Mouse (Mus musculus) forebrain, embryonic 16.5 days (tissue): ENCODE measurements around the gene Ephb1. TPM values are rescaled to one million over a fixed set of nuclear protein-coding genes. Genes with fewer than 3 reads are reported as not detected.

Source experiments
- ATAC-seq: fragments of 200-750 bp; cut with Nextera tagmentation; 2 replicates; pipeline ENCODE4 v1.8.0; 2017; ENCODE audit warnings: mild to moderate bottlenecking, moderate library complexity
- H3K27ac ChIP-seq: fragments of 300-500 bp; sonication (generic); 2 replicates; pipeline ENCODE4 v1.5.1; 2014; ENCODE audit warnings: low read length, control low read depth
- H3K27me3 ChIP-seq: fragments of 300-500 bp; sonication (generic); replicated peaks from 2 replicates; pipeline ENCODE4 v1.6.1; 2014; ENCODE audit warnings: low read length; ENCODE audit not compliant: control insufficient read depth, insufficient read depth
- H3K36me3 ChIP-seq: fragments of 300-500 bp; sonication (generic); 2 replicates; pipeline ENCODE4 v1.6.1; 2014; ENCODE audit not compliant: control insufficient read depth, insufficient read depth
- H3K4me1 ChIP-seq: fragments of 300-500 bp; sonication (generic); replicated peaks from 2 replicates; pipeline ENCODE4 v1.6.1; 2014; ENCODE audit warnings: low read length; ENCODE audit not compliant: control insufficient read depth, insufficient read depth
- H3K4me2 ChIP-seq: fragments of 300-500 bp; sonication (generic); 2 replicates; pipeline ENCODE4 v1.6.1; 2014; ENCODE audit warnings: mild to moderate bottlenecking, low read length, control low read depth
- H3K4me3 ChIP-seq: fragments of 300-500 bp; sonication (generic); replicated peaks from 2 replicates; pipeline ENCODE4 v1.5.1; 2014; ENCODE audit warnings: mild to moderate bottlenecking, low read length, control low read depth
- H3K9ac ChIP-seq: fragments of 300-500 bp; sonication (generic); replicated peaks from 2 replicates; pipeline ENCODE4 v1.6.1; 2014; ENCODE audit warnings: low read depth, low read length, control low read depth
- H3K9me3 ChIP-seq: fragments of 300-500 bp; sonication (generic); 2 replicates; pipeline ENCODE4 v1.6.1; 2016; ENCODE audit warnings: low read length; ENCODE audit not compliant: control insufficient read depth
- WGBS: fragments of 180-500 bp; shearing (Covaris S2); extraction: QIAGEN DNeasy Blood & Tissue Kit; methylation state at CpG from one replicate; pipeline ENCODE4 v1.1.7; 2014; 5-methylcytosine and 5-hydroxymethylcytosine counted together
- polyA plus RNA-seq: library from polyadenylated mRNA; unstranded; fragments of >200 nt; fragmentation: Nextera tagmentation; extraction: Ambion mirVana; gene quantifications from 2 replicates; pipeline ENCODE4 v1.2.1, GENCODE M21; 2015

The Ephb1 gene
- polyA plus RNA-seq, 1 experiment from 2014 or later: 48.8 TPM

DNA sequence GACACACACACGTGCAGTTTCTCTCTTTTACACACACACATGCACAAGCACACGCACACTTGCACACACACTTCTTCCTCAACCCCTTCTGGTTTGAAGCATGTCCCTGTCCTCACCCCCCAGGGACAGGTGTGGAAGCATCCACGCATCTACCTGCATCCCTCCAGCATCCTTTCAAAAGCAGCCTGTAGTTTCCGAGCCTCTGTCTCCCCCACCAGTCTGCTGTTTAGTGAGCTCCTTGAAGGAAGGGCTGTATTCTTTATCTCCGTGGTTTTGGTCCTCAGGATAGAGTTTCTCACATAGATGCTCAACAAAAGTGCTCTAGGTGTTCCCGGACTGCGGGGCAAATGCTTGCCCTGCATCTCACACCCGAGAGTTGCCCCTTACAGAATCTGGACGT, 9.4 kb downstream of the Ephb1 start:
- H3K4me3 ChIP-seq: no peak overlapping the region
- no peak for ATAC-seq
- no peaks in the 10 kb centered on the region for H3K9me3 ChIP-seq
- H3K36me3 ChIP-seq: no peaks in the 10 kb centered on the region
- H3K27me3 ChIP-seq: 0 out of 2 replicates have a peak, but pooled peaks cover under 1% of the 10 kb centered on the region
- H3K4me2 ChIP-seq: no peak overlapping the region
- H3K4me1 ChIP-seq: peaks cover 19% of the 10 kb centered on the region
- WGBS: 78% methylated on average over 9 of the region's 9 CpGs
- no peak overlapping the region for H3K9ac ChIP-seq
- no peak overlapping the region for H3K27ac ChIP-seq

DNA sequence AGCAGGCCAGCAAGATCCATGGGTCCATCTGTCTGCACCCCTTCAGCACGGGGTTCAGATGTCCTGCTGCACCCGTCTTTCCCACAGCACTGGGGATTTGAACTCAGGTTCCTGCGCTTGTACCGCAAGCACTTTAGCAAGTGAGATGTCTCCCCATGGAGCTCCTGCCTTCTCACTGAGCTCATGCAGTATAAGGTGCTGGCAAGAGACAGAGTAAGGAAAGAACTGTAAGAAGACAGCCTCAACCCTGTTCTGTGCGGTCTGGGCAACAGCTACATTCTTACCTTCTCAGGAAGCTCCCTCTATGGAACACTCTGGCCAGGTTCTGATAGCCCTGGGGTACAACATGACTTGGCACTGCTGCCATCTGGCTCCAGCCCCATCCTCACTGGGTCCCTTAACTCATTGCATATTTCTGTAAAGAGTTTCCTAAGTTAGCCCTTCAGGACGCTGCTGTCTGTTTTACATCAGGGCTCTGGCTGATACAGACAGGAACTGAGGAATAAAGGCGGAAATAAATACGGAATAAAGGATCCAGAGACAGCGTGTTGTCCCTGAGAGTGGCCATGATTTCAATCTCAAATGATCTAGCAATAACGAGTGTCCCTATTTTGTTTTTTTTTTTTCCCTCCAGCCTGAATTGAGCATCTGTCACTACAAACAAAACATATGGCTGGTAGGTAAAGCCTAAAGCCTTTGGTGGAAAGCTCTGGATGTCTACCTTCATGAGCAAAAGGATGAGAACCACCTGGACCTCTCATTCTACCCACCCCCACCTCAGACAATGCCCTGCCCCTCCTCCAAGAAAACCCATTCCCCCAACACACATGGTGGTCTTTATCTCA, 10.2 kb downstream of the Ephb1 start:
- Histone ChIP-seq H3K27ac (no peak overlapping the region), H3K9me3 (no peaks in the 10 kb centered on the region), H3K4me1 (peaks cover 19% of the 10 kb centered on the region), H3K4me2 (no peak overlapping the region), H3K36me3 (no peaks in the 10 kb centered on the region), H3K27me3 (no peaks in the 10 kb centered on the region), H3K9ac (no peak overlapping the region), H3K4me3 (no peak overlapping the region)
- 73% methylated on average over 10 of the region's 10 CpGs for WGBS
- ATAC-seq: no peak

DNA sequence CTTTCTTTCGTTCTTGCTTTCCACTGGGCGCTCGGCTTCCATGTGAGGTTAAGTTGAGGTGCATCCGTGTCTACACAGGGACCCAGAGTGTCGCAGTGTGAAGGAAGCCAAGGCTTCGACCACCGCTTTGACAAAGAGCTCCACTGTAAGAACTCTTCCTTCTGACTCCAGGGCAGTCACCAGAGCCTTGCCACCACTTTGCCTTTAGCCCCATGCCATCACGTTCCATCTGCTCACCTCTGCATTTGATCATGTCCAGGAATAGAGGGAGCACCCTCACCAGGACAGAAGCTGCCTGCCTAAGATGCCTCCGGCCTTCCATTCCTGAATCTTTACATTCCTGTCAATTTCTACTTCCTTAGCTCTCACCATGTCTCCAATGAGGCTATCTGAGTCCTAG, 11.4 kb downstream of the Ephb1 start:
- no peaks in the 10 kb centered on the region for H3K27me3 ChIP-seq
- H3K9me3 ChIP-seq: no peaks in the 10 kb centered on the region
- H3K9ac ChIP-seq: no peak overlapping the region
- no peaks in the 10 kb centered on the region for H3K36me3 ChIP-seq
- H3K4me2 ChIP-seq: no peak overlapping the region
- no peak overlapping the region for H3K4me3 ChIP-seq
- no peak overlapping the region for H3K27ac ChIP-seq
- 93% methylated on average over 9 of the region's 9 CpGs for WGBS
- H3K4me1 ChIP-seq: peaks cover 19% of the 10 kb centered on the region
- ATAC-seq: no peak

DNA sequence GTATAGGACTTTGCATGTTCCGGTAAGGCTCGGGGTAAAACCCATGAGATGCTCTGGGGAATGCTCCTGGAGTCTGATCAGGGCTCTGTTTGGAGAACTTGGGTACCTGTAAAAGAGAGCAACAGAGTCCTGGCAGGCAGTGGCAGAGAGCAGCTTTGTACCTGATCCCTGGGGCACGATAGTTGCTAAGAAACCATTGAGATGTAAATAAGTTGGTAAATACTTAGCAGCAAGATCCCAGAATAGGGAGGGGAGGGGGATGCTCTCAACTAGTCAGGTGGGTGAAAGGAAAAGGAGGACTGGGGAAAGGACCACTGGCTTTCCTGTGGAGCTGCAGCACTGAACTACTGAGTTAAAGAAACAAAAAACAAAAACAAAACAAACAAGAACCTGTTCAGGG, 12.5 kb downstream of the Ephb1 start:
- Histone ChIP-seq H3K27me3 (no peaks in the 10 kb centered on the region), H3K9ac (no peak overlapping the region), H3K4me1 (peaks cover 19% of the 10 kb centered on the region), H3K4me2 (no peak overlapping the region), H3K4me3 (no peak overlapping the region), H3K9me3 (no peaks in the 10 kb centered on the region), H3K27ac (no peak overlapping the region), H3K36me3 (no peaks in the 10 kb centered on the region)
- WGBS: 29% methylated on average over 3 of the region's 3 CpGs
- ATAC-seq: no peak

DNA sequence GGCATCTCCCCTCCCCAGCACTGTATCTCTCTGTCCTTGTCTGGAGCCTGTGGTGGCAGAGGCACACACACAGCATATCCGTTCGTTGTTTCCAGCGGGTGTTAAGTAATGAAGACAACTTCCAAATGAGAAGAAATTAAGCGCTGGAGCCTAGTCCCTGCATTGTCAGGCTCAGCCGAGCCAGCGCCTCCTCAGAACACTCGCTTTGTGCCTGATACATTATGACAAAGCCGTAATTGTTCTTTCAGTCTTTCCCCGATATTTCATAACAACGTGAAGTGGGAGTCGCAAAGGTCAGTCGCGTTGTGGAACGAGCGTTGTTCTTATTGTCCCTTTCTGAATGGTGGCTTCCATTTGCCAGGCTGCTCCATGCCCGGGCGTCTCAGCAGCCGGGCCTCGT, 13.7 kb downstream of the Ephb1 start:
- H3K4me2 ChIP-seq: no peak overlapping the region
- ATAC-seq: no peak
- H3K27me3 ChIP-seq: no peaks in the 10 kb centered on the region
- no peaks in the 10 kb centered on the region for H3K36me3 ChIP-seq
- no peaks in the 10 kb centered on the region for H3K9me3 ChIP-seq
- H3K27ac ChIP-seq: no peak overlapping the region
- H3K9ac ChIP-seq: no peak overlapping the region
- WGBS: 32% methylated on average over 19 of the region's 19 CpGs
- peaks cover 19% of the 10 kb centered on the region for H3K4me1 ChIP-seq
- no peak overlapping the region for H3K4me3 ChIP-seq

GRCm38 (mm10) chr9:102335571-102336282, 18.8 kb downstream of the Ephb1 start:
- Histone ChIP-seq H3K4me2 (no peak overlapping the region), H3K9ac (no peak overlapping the region), H3K9me3 (no peaks in the 10 kb centered on the region), H3K4me3 (no peak overlapping the region), H3K36me3 (no peaks in the 10 kb centered on the region), H3K27ac (no peak overlapping the region), H3K4me1 (peaks cover 3% of the 10 kb centered on the region), H3K27me3 (no peaks in the 10 kb centered on the region)
- no peak for ATAC-seq
- WGBS: 86% methylated on average over 11 of the region's 11 CpGs

DNA sequence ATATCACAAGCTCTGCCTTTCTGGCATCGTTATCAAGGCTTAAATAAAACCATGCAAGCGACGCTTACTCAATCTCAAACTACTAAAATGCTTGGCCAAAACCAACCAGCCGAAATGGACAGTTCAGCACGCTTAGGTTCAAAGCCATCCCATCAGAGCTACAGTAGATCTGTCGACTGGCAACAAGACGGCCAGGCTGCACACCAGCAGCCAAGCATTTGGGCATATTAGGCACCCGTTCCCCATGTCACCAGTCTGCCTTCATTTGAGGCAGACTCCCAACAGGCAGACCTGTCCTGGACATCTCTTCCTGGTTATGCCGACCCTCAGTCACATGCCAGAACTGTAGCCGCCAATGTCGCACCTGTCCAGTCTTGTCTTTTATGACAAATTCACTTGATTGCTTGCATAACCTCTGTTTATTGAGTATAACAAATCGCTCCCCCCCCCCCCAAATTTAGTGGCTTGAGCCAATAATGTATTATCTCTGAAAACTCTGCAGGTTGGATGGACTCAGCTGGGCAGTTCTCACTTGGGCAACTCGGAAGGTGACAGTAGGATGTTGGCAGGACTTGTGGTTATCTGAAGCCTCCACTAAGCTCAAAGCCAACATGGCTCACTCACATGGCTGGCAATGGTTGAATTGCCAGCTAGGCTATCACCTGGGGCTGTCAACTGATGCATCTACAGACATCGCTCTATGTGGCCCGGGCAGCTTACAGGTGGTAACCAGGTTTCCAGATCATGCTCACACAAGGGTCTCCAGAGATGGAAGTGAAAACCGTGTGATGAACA, 24.0 kb downstream of the Ephb1 start:
- WGBS: 94% methylated on average over 16 of the region's 16 CpGs
- ATAC-seq: no peak

GRCm38 (mm10) chr9:102327625-102328150, 26.8 kb downstream of the Ephb1 start:
- 85% methylated on average over 4 of the region's 4 CpGs for WGBS
- Histone ChIP-seq H3K27ac (no peak overlapping the region), H3K9me3 (no peaks in the 10 kb centered on the region), H3K27me3 (no peaks in the 10 kb centered on the region), H3K4me2 (no peak overlapping the region), H3K36me3 (no peaks in the 10 kb centered on the region), H3K9ac (no peak overlapping the region), H3K4me3 (no peak overlapping the region), H3K4me1 (peaks cover 4% of the 10 kb centered on the region; the same call in 1 of the 2 replicates)
- no peak for ATAC-seq

More for the DNA sequence above, 24.0 kb downstream of the Ephb1 start:
- no peak overlapping the region for H3K27ac ChIP-seq
- no peaks in the 10 kb centered on the region for H3K9me3 ChIP-seq
- H3K4me2 ChIP-seq: no peak overlapping the region
- no peaks in the 10 kb centered on the region for H3K36me3 ChIP-seq
- H3K4me3 ChIP-seq: no peak overlapping the region
- no peaks in the 10 kb centered on the region for H3K27me3 ChIP-seq
- peaks cover 4% of the 10 kb centered on the region; the same call in 1 of the 2 replicates for H3K4me1 ChIP-seq
- H3K9ac ChIP-seq: no peak overlapping the region

GRCm38 (mm10) chr9:102315436-102315835, 39.1 kb downstream of the Ephb1 start:
- 87% methylated on average over 6 of the region's 6 CpGs for WGBS
- no peak overlapping the region for H3K4me2 ChIP-seq
- peaks cover 6% of the 10 kb centered on the region; the same call in 1 of the 2 replicates for H3K9me3 ChIP-seq
- no peak overlapping the region for H3K27ac ChIP-seq
- H3K9ac ChIP-seq: no peak overlapping the region
- ATAC-seq: no peak
- no peak overlapping the region for H3K4me3 ChIP-seq
- no peaks in the 10 kb centered on the region for H3K27me3 ChIP-seq
- H3K36me3 ChIP-seq: peaks cover 2% of the 10 kb centered on the region; the same call in 1 of the 2 replicates
- H3K4me1 ChIP-seq: no peaks in the 10 kb centered on the region
